Mouse (Mus musculus): ENCODE measurements around the gene Akirin2. TPM values are rescaled to one million over a fixed set of nuclear protein-coding genes. Genes with fewer than 3 reads are reported as not detected.
A peak's percentile ranks its signal among the peaks of the same experiment; 100 is the strongest.

The Akirin2 gene
- polyA plus RNA-seq, 1 experiment from 2014 or later: 68.4 TPM

GRCm38 (mm10) chr4:34614630-34615094 lies 63.9 kb downstream of the Akirin2 start, which contains the start of the genes Orc3 and Rars2:
Orc3 (minus strand) TSS chr4:34614944.
Rars2 (plus strand) TSS chr4:34614957.
- peaks cover 2% of the 10 kb centered on the region for H3K36me3 ChIP-seq (ENCODE audit: control insufficient read depth, insufficient read depth, low read length)
- H3K4me1 ChIP-seq (ENCODE audit: control insufficient read depth, insufficient read depth, low read length): peaks cover 24% of the 10 kb centered on the region
- under 1% methylated on average over 40 of the region's 42 CpGs for WGBS
- peak within 1 kb of the TSS; percentile 67 for H3K4me3 ChIP-seq (ENCODE audit: low read depth, low read length)
- H3K9ac ChIP-seq (ENCODE audit: low read depth, low read length): peak within 1 kb of the TSS; percentile 70
- no peaks in the 10 kb centered on the region for H3K27me3 ChIP-seq (ENCODE audit: control insufficient read depth, insufficient read depth, low read depth, low read length)
- H3K9me3 ChIP-seq (replicated peaks; ENCODE audit: control insufficient read depth, low read length, poor library complexity, severe bottlenecking): no peaks in the 10 kb centered on the region
- peak; percentile 99 for ATAC-seq
- H3K27ac ChIP-seq (ENCODE audit: low read length): peak within 1 kb of the TSS; percentile 84
- peak within 1 kb of the TSS; percentile 98 for H3K4me2 ChIP-seq (ENCODE audit: low read length)

- Histone ChIP-seq H3K9me3 (replicated peaks; ENCODE audit: control insufficient read depth, low read length, poor library complexity, severe bottlenecking) (no peaks in the 10 kb centered on the region), H3K9ac (ENCODE audit: low read depth, low read length) (peak overlapping the region; percentile 70), H3K27me3 (ENCODE audit: control insufficient read depth, insufficient read depth, low read depth, low read length) (no peaks in the 10 kb centered on the region), H3K27ac (ENCODE audit: low read length) (peak overlapping the region; percentile 84), H3K4me3 (ENCODE audit: low read depth, low read length) (peak overlapping the region; percentile 67), H3K36me3 (ENCODE audit: control insufficient read depth, insufficient read depth, low read length) (no peaks in the 10 kb centered on the region), H3K4me2 (ENCODE audit: low read length) (peak overlapping the region; percentile 98), H3K4me1 (ENCODE audit: control insufficient read depth, insufficient read depth, low read length) (peaks cover 24% of the 10 kb centered on the region)
- ATAC-seq: peak; percentile 29
- 2% methylated on average over 13 of the region's 13 CpGs for WGBS
These were observed 64.6 kb downstream of the Akirin2 start for GRCm38 (mm10) chr4:34615303-34615702.

GRCm38 (mm10) chr4:34616146-34616545 lies 65.4 kb downstream of the Akirin2 start:
- peak overlapping the region; percentile 70 for H3K9ac ChIP-seq (ENCODE audit: low read depth, low read length)

More at GRCm38 (mm10) chr4:34616146-34616545, 65.4 kb downstream of the Akirin2 start:
- no peaks in the 10 kb centered on the region for H3K36me3 ChIP-seq (ENCODE audit: control insufficient read depth, insufficient read depth, low read length)
- H3K9me3 ChIP-seq (replicated peaks; ENCODE audit: control insufficient read depth, low read length, poor library complexity, severe bottlenecking): no peaks in the 10 kb centered on the region
- peak overlapping the region; percentile 67 for H3K4me3 ChIP-seq (ENCODE audit: low read depth, low read length)
- H3K4me1 ChIP-seq (ENCODE audit: control insufficient read depth, insufficient read depth, low read length): peaks cover 24% of the 10 kb centered on the region
- H3K27me3 ChIP-seq (ENCODE audit: control insufficient read depth, insufficient read depth, low read depth, low read length): no peaks in the 10 kb centered on the region
- H3K27ac ChIP-seq (ENCODE audit: low read length): no peak overlapping the region
- ATAC-seq: no peak
- 43% methylated on average over 8 of the region's 8 CpGs for WGBS
- peak overlapping the region; percentile 98 for H3K4me2 ChIP-seq (ENCODE audit: low read length)

Other genes with a start within 250 kb of the Akirin2 start
- 78.6 and 86.0 TPM in 2 replicates for gene Orc3, start 64.0 kb downstream of the Akirin2 start, polyA plus RNA-seq (2015; fragmentation: Nextera tagmentation; extraction: Ambion mirVana)
- gene Rars2, start 64.0 kb downstream of the Akirin2 start, polyA plus RNA-seq (2015; fragmentation: Nextera tagmentation; extraction: Ambion mirVana): 50.4 and 59.3 TPM in 2 replicates
- 47.3 and 48.7 TPM in 2 replicates for gene Slc35a1, start 136.5 kb downstream of the Akirin2 start, polyA plus RNA-seq (2015; fragmentation: Nextera tagmentation; extraction: Ambion mirVana)
- gene Cfap206, start 179.3 kb downstream of the Akirin2 start, polyA plus RNA-seq (2015; fragmentation: Nextera tagmentation; extraction: Ambion mirVana): 3.4 and 4.1 TPM in 2 replicates
- gene Gm136, start 205.3 kb downstream of the Akirin2 start, polyA plus RNA-seq (2015; fragmentation: Nextera tagmentation; extraction: Ambion mirVana): not detected in 2 replicates
- gene Smim8, start 227.5 kb downstream of the Akirin2 start, polyA plus RNA-seq (2015; fragmentation: Nextera tagmentation; extraction: Ambion mirVana): 41.7 TPM in 2 replicates

Data from midbrain, embryonic 16.5 days (tissue).